In the genomic region with DNA sequence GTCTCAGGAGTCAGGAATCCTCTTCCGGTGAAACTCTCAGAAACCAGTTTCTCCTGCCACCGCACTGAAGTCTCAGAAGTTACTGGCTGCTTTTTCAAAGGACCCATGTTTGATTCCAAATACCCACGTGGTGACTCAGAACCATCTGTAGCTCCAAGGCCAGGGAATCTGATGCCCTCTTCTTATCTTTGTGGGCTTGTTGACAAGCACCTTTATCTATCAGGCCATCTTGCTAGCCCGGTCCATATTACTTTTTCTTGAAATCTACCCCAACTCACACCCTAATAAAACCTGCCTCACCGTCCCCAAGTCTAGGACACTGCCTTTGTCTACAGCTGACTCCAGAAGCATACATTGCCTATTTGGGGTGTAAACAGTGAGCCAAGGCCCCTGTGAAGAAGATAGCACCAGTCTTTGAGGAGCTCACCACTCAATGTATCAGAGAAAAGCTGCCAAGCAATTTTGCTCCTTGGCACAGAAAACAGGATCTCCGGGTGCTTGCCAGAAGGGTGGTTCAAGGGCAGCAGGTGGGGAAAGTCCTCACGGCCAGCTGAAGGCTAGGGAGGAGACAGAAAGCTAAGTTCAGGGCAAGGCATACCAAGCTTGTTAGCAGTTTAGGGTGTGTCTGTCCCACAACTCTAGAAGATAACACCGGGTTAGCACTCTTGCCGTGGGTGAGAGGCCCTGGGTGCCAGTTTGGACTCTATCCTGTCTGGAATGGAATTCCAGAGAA, we compare ENCODE assay signal across 13 mouse cellular contexts. TPM values are rescaled to one million over a fixed set of nuclear protein-coding genes. Genes with fewer than 3 reads are reported as not detected.
DNase-seq lines count a peak whose midpoint lies in the region; ATAC-seq lines count a peak whose summit lies in the region.
"Had no signal": no experiment of that assay in that cellular context is flagged by ENCODE, and none has a peak within 500 bp of the region (broad histone marks: within the 10 kb centered on the region; RNA-seq: fewer than 3 reads in every experiment).

No protein-coding gene starts in this region.

- no peak overlapping the region for H3K27ac ChIP-seq in neural tube, embryonic 15.5 days (replicated peaks)
- H3K27ac ChIP-seq: macrophage had no signal

- DNase-seq in left cerebral cortex, postnatal 4 days = peak; percentile 70
- no peak for DNase-seq in left cerebral cortex, postnatal 10 days (ENCODE audit: extremely low spot score in 1 of 2, low spot score in 2 of 2)
- DNase-seq in c-Kit-negative CD71-positive TER-119-positive erythroid progenitor cells, embryonic 14.5 days (ENCODE audit: low read depth, low spot score) = peak; percentile 73
- peak; percentile 66 to 67 for DNase-seq in spleen, postnatal 10 days (ENCODE audit: low spot score in 2 of 2)
- no peak for DNase-seq in thymus, postnatal 14 days
- DNase-seq in left cerebral cortex, adult 9 months (ENCODE audit: low spot score in 2 of 2) = no peak
- DNase-seq: gastrocnemius, postnatal 36 days; thymus, postnatal 4 days had no signal

- no peak overlapping the region for H3K9ac ChIP-seq in neural tube, embryonic 15.5 days (replicated peaks)

- no peak overlapping the region for H3K4me3 ChIP-seq in neural tube, embryonic 15.5 days (replicated peaks)

- peaks cover 28% of the 10 kb centered on the region for H3K4me1 ChIP-seq in neural tube, embryonic 15.5 days

- H3K9me3 ChIP-seq in neural tube, embryonic 15.5 days (replicated peaks) = no peaks in the 10 kb centered on the region

- peaks cover 56% of the 10 kb centered on the region for H3K27me3 ChIP-seq in neural tube, embryonic 15.5 days (replicated peaks)

- WGBS in neural tube, embryonic 15.5 days = 76% methylated on average over 9 of the region's 9 CpGs

- H3K36me3 ChIP-seq in neural tube, embryonic 15.5 days = no peaks in the 10 kb centered on the region

- no peak overlapping the region for H3K4me2 ChIP-seq in neural tube, embryonic 15.5 days

- intact Hi-C loops in left cerebral cortex, postnatal 4 days (cut with DNase I) = no loop called here
- intact Hi-C loops in left cerebral cortex, postnatal 10 days (cut with DNase I) = no loop called here

- peak; percentile 71 for ATAC-seq in erythroid progenitor cell, adult 5-6 weeks (replicated peaks; ENCODE audit: low FRiP score, poor library complexity, severe bottlenecking)
- ATAC-seq in neural tube, embryonic 15.5 days (ENCODE audit: low FRiP score) = no peak

RNA-seq across cellular contexts. Expression of a gene that starts 3.3 kb away (rescaled TPM):
- 10 to 100 TPM; 12.2 to 18.1 TPM for total RNA-seq in left cerebral cortex, postnatal 4 days (2021)
- 10 to 100 TPM; 43.8 to 50.1 TPM for total RNA-seq in left cerebral cortex, postnatal 10 days (2021)
- total RNA-seq in erythroid progenitor cell, adult 5-6 weeks (2015; ENCODE audit: low replicate concordance) = 29.9 and 42.8 TPM in 2 replicates
- total RNA-seq in erythroid progenitor cell, adult 5-6 weeks (2017; ENCODE audit: low replicate concordance) = 36.8 and 50.7 TPM in 2 replicates
- polyA plus RNA-seq in neural tube, embryonic 15.5 days (2015; fragmentation: Nextera tagmentation; extraction: Ambion mirVana) = 1.4 and 1.6 TPM in 2 replicates
- polyA plus RNA-seq: macrophage had no signal

RNA-seq across cellular contexts. Expression of a gene that starts 3.4 kb away (rescaled TPM):
- under 1 TPM; 0.52 to 0.98 TPM for total RNA-seq in left cerebral cortex, postnatal 4 days (2021)
- 1 to 10 TPM; 1.1 to 2.1 TPM for total RNA-seq in left cerebral cortex, postnatal 10 days (2021)
- 5.8 TPM in 1 of 2 replicates, not detected in the other for total RNA-seq in erythroid progenitor cell, adult 5-6 weeks (2015; ENCODE audit: low replicate concordance)
- not detected in 2 replicates for total RNA-seq in erythroid progenitor cell, adult 5-6 weeks (2017; ENCODE audit: low replicate concordance)
- 0.27 TPM in 1 of 2 replicates, not detected in the other for polyA plus RNA-seq in neural tube, embryonic 15.5 days (2015; fragmentation: Nextera tagmentation; extraction: Ambion mirVana)
- total RNA-seq: ES-E14; gastrocnemius, postnatal 36 days had no signal
- polyA plus RNA-seq: hindbrain, embryonic 11.5 days; macrophage had no signal

RNA-seq across cellular contexts. Expression of a gene that starts 13.0 kb away (rescaled TPM):
- not detected for total RNA-seq in left cerebral cortex, postnatal 4 days (2021)
- not detected for total RNA-seq in left cerebral cortex, postnatal 10 days (2021)
- total RNA-seq in erythroid progenitor cell, adult 5-6 weeks (2015; ENCODE audit: low replicate concordance) = not detected in 2 replicates
- not detected in 2 replicates for total RNA-seq in erythroid progenitor cell, adult 5-6 weeks (2017; ENCODE audit: low replicate concordance)
- polyA plus RNA-seq in neural tube, embryonic 15.5 days (2015; fragmentation: Nextera tagmentation; extraction: Ambion mirVana) = not detected in 2 replicates
- total RNA-seq: ES-E14; gastrocnemius, postnatal 36 days had no signal
- polyA plus RNA-seq: hindbrain, embryonic 11.5 days; macrophage had no signal

RNA-seq across cellular contexts. Expression of a gene that starts 26.3 kb away (rescaled TPM):
- 1 to 10 TPM; 2.8 to 3.2 TPM for total RNA-seq in left cerebral cortex, postnatal 4 days (2021)
- 1 to 10 TPM; 3.4 to 4.5 TPM for total RNA-seq in left cerebral cortex, postnatal 10 days (2021)
- total RNA-seq in erythroid progenitor cell, adult 5-6 weeks (2015; ENCODE audit: low replicate concordance) = not detected in 2 replicates
- total RNA-seq in erythroid progenitor cell, adult 5-6 weeks (2017; ENCODE audit: low replicate concordance) = not detected in 2 replicates
- 3.4 and 4.1 TPM in 2 replicates for polyA plus RNA-seq in neural tube, embryonic 15.5 days (2015; fragmentation: Nextera tagmentation; extraction: Ambion mirVana)
- polyA plus RNA-seq: macrophage had no signal

RNA-seq across cellular contexts. Expression of a gene that starts 26.4 kb away (rescaled TPM):
- total RNA-seq in left cerebral cortex, postnatal 4 days (2021) = not detected
- total RNA-seq in left cerebral cortex, postnatal 10 days (2021) = not detected
- not detected in 2 replicates for total RNA-seq in erythroid progenitor cell, adult 5-6 weeks (2015; ENCODE audit: low replicate concordance)
- not detected in 2 replicates for total RNA-seq in erythroid progenitor cell, adult 5-6 weeks (2017; ENCODE audit: low replicate concordance)
- polyA plus RNA-seq in neural tube, embryonic 15.5 days (2015; fragmentation: Nextera tagmentation; extraction: Ambion mirVana) = 0.13 TPM in 1 of 2 replicates, not detected in the other
- total RNA-seq: ES-E14; gastrocnemius, postnatal 36 days had no signal
- polyA plus RNA-seq: macrophage had no signal

Comparison
In these comparisons a context has a peak if more than half of its experiments do, and no peak if none do; other contexts are left out.
1. DNase-seq: peak in left cerebral cortex, postnatal 4 days (single experiment), c-Kit-negative CD71-positive TER-119-positive erythroid progenitor cells, embryonic 14.5 days (single experiment) and spleen, postnatal 10 days (2 of 2); none in left cerebral cortex, postnatal 10 days (0 of 2), thymus, postnatal 14 days (single experiment) and left cerebral cortex, adult 9 months (0 of 2).